Mouse (Mus musculus): ENCODE data around the gene Tmem222.

DNA sequence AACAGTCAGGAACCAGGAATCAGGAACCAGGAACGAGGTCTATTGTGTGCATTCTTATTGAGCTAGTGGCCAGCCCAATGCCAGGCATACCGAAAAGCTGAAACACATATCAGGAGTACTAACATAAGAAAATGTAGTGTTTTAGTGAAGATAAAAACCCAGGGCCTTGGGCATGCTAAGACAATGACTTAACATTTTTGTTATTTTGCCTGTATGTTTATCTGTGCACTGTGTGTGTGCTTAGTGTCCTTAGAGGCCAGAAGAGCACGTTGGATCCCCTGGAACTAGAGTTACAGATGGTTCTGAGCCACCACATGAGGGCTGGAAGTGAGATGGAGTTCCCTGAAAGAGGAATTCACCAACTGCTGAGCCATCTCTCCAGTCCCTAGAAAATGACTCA, 7.7 kb upstream of the Tmem222 start:
- TF ChIP-seq CTCF (IDR thresholded peaks at IDR 0.05; ENCODE audit: insufficient read depth, low read length) = no peak
- TF ChIP-seq POLR2A (IDR thresholded peaks at IDR 0.05; ENCODE audit: borderline replicate concordance, extremely low read depth, low read depth, low read length) = no peak

Data from lung, adult 2 months (tissue).